Mouse (Mus musculus): Measurements from ENCODE around the gene Mesp2. TPM values are rescaled to one million over a fixed set of nuclear protein-coding genes. Genes with fewer than 3 reads are reported as not detected.

The Mesp2 gene
- polyA plus RNA-seq (2017; shearing (Covaris generic)): under 1 TPM in 1 of 2 experiments, not detected in 1; 0.13 TPM

DNA sequence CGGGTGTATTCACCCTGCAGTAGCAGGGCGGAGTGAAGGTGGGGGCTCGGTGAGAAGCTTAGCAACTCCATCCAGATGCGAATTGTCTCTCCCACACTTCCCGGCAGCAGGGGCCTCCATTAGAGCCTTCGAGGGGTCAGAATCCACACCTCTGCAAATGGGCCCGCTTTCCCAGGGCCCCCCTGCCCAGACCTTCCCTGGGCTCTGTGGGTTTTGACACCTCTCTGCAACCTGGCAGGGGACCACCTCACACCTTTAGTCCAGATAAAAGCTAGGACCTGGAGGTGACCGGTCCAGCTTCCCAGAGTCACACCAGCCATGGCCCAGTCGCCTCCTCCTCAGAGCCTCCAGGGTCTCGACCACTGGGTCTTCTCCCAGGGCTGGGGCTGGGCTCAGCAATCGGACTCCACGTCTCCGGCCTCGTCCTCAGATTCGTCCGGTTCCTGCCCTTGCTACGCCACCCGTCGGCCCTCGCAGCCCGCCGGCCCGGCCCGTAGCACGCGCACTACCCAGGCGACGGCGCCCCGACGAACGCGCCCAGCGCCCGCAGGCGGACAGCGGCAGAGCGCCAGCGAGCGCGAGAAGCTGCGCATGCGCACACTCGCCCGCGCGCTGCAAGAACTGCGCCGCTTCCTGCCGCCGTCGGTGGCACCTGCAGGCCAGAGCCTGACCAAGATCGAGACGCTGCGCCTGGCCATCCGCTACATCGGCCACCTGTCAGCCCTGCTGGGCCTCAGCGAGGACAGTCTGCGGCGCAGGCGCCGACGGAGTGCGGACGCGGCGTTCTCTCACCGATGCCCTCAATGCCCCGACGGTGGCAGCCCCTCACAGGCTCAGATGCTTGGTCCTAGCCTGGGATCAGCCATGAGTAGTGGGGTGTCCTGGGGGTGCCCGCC lies at the start of gene Mesp2:
Gene Mesp2 (plus strand): TSS at position 117 of the 896 bp plus-strand sequence.

GRCm38 (mm10) chr7:79793688-79794087 lies 16.8 kb upstream of the Mesp2 start, which contains the start of gene Mesp1:
Gene Mesp1, minus strand, starts transcription at chr7:79793788.

DNA sequence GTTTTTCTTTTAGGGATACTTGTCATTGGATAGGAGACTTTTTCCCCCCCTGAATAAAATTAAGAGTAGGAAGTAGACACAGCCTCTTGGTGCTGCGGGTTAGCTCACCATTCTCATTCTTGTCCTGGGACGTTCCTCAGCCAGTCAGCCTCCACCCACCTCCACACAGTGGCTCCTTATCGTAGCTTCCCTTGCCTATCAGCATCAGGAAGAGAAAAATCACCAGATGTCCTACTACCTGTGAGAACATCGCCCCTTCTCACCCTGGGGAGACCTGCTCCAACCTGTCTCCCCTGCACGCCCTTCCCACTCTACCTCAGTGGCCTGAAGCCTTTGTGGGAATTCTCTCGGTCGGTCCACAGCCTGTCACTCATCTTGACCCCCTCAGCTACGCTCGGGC lies 50.3 kb downstream of the Mesp2 start, which contains the start of gene Anpep:
Gene Anpep (minus strand): TSS at position 249 of the 400 bp plus-strand sequence.

Other genes with a start within 250 kb of the Mesp2 start
- gene Rhcg, start 193.1 kb upstream of the Mesp2 start, polyA plus RNA-seq (2017; shearing (Covaris generic)): under 1 TPM in 1 of 2 experiments, not detected in 1; 0.41 TPM
- gene Ticrr, start 150.5 kb upstream of the Mesp2 start, polyA plus RNA-seq (2017; shearing (Covaris generic)): 1 to 10 TPM; 4.1 to 5.0 TPM
- 1 to 10 TPM in 1 of 2 experiments, under 1 TPM in 1; 0.69 to 1.0 TPM for gene Kif7, start 95.0 kb upstream of the Mesp2 start, polyA plus RNA-seq (2017; shearing (Covaris generic))
- gene Plin1, start 77.8 kb upstream of the Mesp2 start, polyA plus RNA-seq (2017; shearing (Covaris generic)): under 1 TPM in 1 of 2 experiments, not detected in 1; 0.06 TPM
- gene Pex11a, start 67.6 kb upstream of the Mesp2 start, polyA plus RNA-seq (2017; shearing (Covaris generic)): 1 to 10 TPM; 2.5 to 3.1 TPM
- under 1 TPM; 0.07 to 0.41 TPM for gene Wdr93, start 67.6 kb upstream of the Mesp2 start, polyA plus RNA-seq (2017; shearing (Covaris generic))
- gene Mesp1, start 16.9 kb upstream of the Mesp2 start, polyA plus RNA-seq (2017; shearing (Covaris generic)): not detected
- under 1 TPM in 1 of 2 experiments, not detected in 1; 0.38 TPM for gene Anpep, start 50.3 kb downstream of the Mesp2 start, polyA plus RNA-seq (2017; shearing (Covaris generic))
- gene Ap3s2, start 109.9 kb downstream of the Mesp2 start, polyA plus RNA-seq (2017; shearing (Covaris generic)): 10 to 100 TPM; 23.5 to 26.9 TPM
- under 1 TPM; 0.20 to 0.59 TPM for gene Arpin, start 124.6 kb downstream of the Mesp2 start, polyA plus RNA-seq (2017; shearing (Covaris generic))
- 10 to 100 TPM in 1 of 2 experiments, 1 to 10 TPM in 1; 9.7 to 12.4 TPM for gene Zfp710, start 214.1 kb downstream of the Mesp2 start, polyA plus RNA-seq (2017; shearing (Covaris generic))